Mouse (Mus musculus) thymus, adult 2 months (tissue): ENCODE results near the gene Lysmd1. TPM values are rescaled to one million over a fixed set of nuclear protein-coding genes. Genes with fewer than 3 reads are reported as not detected.

Source experiments
- DNase-seq: peaks from one replicate; pipeline ENCODE4 v3.0.0; 2021
- H3K27ac ChIP-seq: fragments of 200-500 bp; 2 replicates; pipeline ENCODE4 v1.5.1; 2012; ENCODE audit warnings: low read length, control low read depth; ENCODE audit not compliant: control insufficient read depth, insufficient read depth
- H3K27me3 ChIP-seq: fragments of 200-500 bp; 2 replicates; pipeline ENCODE4 v1.6.1; 2012; ENCODE audit warnings: mild to moderate bottlenecking, low read length, moderate library complexity, mixed read lengths; ENCODE audit not compliant: control insufficient read depth, insufficient read depth
- H3K36me3 ChIP-seq: fragments of 200-500 bp; 2 replicates; pipeline ENCODE4 v1.6.1; 2012; ENCODE audit warnings: mild to moderate bottlenecking, low read length, moderate library complexity; ENCODE audit not compliant: control insufficient read depth, insufficient read depth
- H3K4me1 ChIP-seq: fragments of 200-500 bp; replicated peaks from 2 replicates; pipeline ENCODE4 v1.6.1; 2012; ENCODE audit warnings: low read length; ENCODE audit not compliant: control insufficient read depth, insufficient read depth
- H3K4me3 ChIP-seq: fragments of 200-500 bp; 2 replicates; pipeline ENCODE4 v1.5.1; 2012; ENCODE audit warnings: mild to moderate bottlenecking, low read length, control low read depth, moderate library complexity; ENCODE audit not compliant: control insufficient read depth, insufficient read depth
- CTCF ChIP-seq: fragments of 200-500 bp; IDR thresholded peaks from 2 replicates; pipeline ENCODE4 v1.5.1; 2012; ENCODE audit warnings: mild to moderate bottlenecking, control low read depth, low read length, moderate library complexity, borderline replicate concordance; ENCODE audit not compliant: control insufficient read depth, poor library complexity, insufficient read depth; ENCODE audit errors: extremely low read depth
- POLR2A ChIP-seq: fragments of 200-500 bp; IDR thresholded peaks from 2 replicates; pipeline ENCODE4 v1.6.1; 2012; ENCODE audit warnings: mild to moderate bottlenecking, low read length, control low read depth, moderate library complexity; ENCODE audit not compliant: control insufficient read depth, poor library complexity, insufficient read depth; ENCODE audit errors: extremely low read depth
- WGBS: fragments of 180-500 bp; shearing (Covaris S2); methylation state at CpG from one replicate; pipeline ENCODE4 v1.1.7; 2018; 5-methylcytosine and 5-hydroxymethylcytosine counted together
- polyA plus RNA-seq: library from polyadenylated mRNA; depleted of rRNA; stranded (reverse); fragments of >200 nt; gene quantifications from 2 replicates; pipeline ENCODE4 v1.2.3, GENCODE M21; 2012

Lysmd1 gene
- polyA plus RNA-seq, 1 experiment, result 14.1 TPM

GRCm38 (mm10) chr3:95107898-95108297 is 26.0 kb upstream of the Lysmd1 start:
- H3K27me3 ChIP-seq, result no peaks in the 10 kb centered on the region
- no peaks in the 10 kb centered on the region for H3K36me3 ChIP-seq
- TF ChIP-seq POLR2A, result no peak
- TF ChIP-seq CTCF, result no peak
- 57% methylated on average over 2 of the region's 2 CpGs for WGBS
- DNase-seq, result no peak
- no peak overlapping the region for H3K4me3 ChIP-seq
- H3K27ac ChIP-seq, result no peak overlapping the region
- peaks cover 4% of the 10 kb centered on the region for H3K4me1 ChIP-seq

GRCm38 (mm10) chr3:95110911-95111726 is 22.8 kb upstream of the Lysmd1 start, which contains the start of gene Vps72:
TSS of gene Vps72 (plus strand) at chr3:95111022.
- 0 out of 2 replicates have a peak, but pooled peaks cover 2% of the 10 kb centered on the region for H3K4me1 ChIP-seq
- DNase-seq, result peak; percentile 95
- H3K4me3 ChIP-seq, result peak within 1 kb of the TSS; percentile 78
- under 1% methylated on average over 54 of the region's 54 CpGs for WGBS
- H3K27ac ChIP-seq, result peak within 1 kb of the TSS; percentile 81
- H3K27me3 ChIP-seq, result no peaks in the 10 kb centered on the region
- TF ChIP-seq POLR2A, result peak; percentile 68
- TF ChIP-seq CTCF, result peak; percentile 42; the same call in 1 of the 2 replicates
- no peaks in the 10 kb centered on the region for H3K36me3 ChIP-seq

DNA sequence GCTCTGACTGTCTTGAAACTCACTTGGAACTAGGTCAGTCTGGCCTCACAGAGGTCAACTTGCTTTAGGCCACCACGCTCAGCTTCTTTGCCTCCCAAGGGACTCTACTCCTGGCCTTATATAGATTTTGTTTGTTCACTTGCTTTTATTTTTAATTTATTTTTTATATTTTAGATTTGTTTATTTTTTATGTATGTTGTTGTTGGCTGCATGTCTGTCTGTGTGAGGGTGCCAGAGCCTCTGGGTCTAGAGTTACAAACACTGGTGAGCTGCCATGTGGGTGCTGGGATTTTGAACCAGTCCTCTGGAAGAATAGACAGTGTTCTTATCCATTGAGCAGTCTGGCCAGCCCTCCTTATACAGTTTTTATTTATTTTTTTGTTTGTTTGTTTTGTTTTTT is 21.1 kb upstream of the Lysmd1 start:
- TF ChIP-seq CTCF (no peak), POLR2A (no peak)

DNA sequence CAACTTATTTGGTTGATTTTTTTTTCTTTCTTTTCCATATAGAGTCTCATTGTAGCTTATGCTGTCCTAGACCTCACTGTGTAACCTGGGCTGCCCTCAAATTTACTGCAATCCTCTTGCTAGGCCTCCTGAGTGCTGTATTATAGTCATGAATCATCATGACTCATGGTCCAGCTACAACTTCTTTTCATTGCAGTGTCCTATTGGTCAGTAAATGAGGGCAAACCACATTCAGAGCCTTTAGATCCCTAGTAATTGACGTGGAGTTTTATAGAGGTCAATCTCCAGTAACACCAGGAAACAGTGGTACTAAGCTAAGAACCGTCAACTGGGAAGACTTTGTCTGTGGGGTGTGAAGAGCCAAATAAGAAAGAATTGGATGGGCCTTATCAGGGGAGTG is 16.1 kb upstream of the Lysmd1 start:
- H3K27ac ChIP-seq, result no peak overlapping the region
- no peak for DNase-seq
- no peak overlapping the region for H3K4me3 ChIP-seq
- 96% methylated on average over 2 of the region's 2 CpGs for WGBS
- H3K4me1 ChIP-seq, result no peaks in the 10 kb centered on the region
- TF ChIP-seq CTCF (no peak), POLR2A (no peak)
- H3K36me3 ChIP-seq, result peaks cover 40% of the 10 kb centered on the region
- no peaks in the 10 kb centered on the region for H3K27me3 ChIP-seq

More for the DNA sequence above, 21.1 kb upstream of the Lysmd1 start:
- Histone ChIP-seq H3K4me3 (no peak overlapping the region), H3K36me3 (peaks cover 4% of the 10 kb centered on the region; the same call in 1 of the 2 replicates), H3K27me3 (no peaks in the 10 kb centered on the region), H3K4me1 (0 out of 2 replicates have a peak, but pooled peaks cover 2% of the 10 kb centered on the region), H3K27ac (no peak overlapping the region)
- DNase-seq, result no peak
- WGBS, result 96% methylated on average over 1 of the region's 1 CpGs

DNA sequence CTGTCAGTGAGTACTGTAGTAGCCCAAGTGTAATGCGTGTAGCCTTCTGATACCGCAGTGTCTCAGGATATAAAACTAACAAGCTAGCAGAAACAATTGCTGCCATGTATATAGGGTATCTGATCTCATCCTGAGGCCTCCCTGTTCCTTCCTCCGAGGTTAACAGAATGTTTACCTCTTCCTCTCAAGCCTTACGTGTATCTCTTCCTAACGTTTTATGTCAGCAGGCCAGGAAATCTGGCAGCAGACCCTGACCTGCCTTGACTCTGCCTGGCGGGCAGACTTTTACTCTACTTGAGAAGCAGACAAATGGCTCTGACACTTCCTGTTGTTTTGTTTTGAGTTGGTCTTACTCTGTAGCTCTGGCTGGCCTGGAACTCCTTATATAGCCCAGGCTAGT is 12.3 kb upstream of the Lysmd1 start:
- no peak overlapping the region for H3K4me3 ChIP-seq
- DNase-seq, result no peak
- TF ChIP-seq CTCF (no peak), POLR2A (no peak)
- WGBS, result 83% methylated on average over 6 of the region's 6 CpGs
- no peaks in the 10 kb centered on the region for H3K27me3 ChIP-seq
- peaks cover 41% of the 10 kb centered on the region for H3K36me3 ChIP-seq
- H3K4me1 ChIP-seq, result no peaks in the 10 kb centered on the region
- no peak overlapping the region for H3K27ac ChIP-seq

GRCm38 (mm10) chr3:95124246-95124645 is 9.6 kb upstream of the Lysmd1 start, which contains the start of gene Tmod4:
TSS of gene Tmod4 (plus strand) at chr3:95124476.
- TF ChIP-seq CTCF (peak; percentile 62; the same call in 1 of the 2 replicates), POLR2A (no peak)
- no peak within 1 kb of the TSS for H3K27ac ChIP-seq
- peaks cover 31% of the 10 kb centered on the region for H3K36me3 ChIP-seq
- H3K4me1 ChIP-seq, result no peaks in the 10 kb centered on the region
- H3K4me3 ChIP-seq, result no peak within 1 kb of the TSS
- DNase-seq, result no peak
- 78% methylated on average over 6 of the region's 6 CpGs for WGBS
- no peaks in the 10 kb centered on the region for H3K27me3 ChIP-seq
